Mouse (Mus musculus) cerebellum, adult 2 months (tissue): ENCODE results near the gene Bmp10.

ENCODE experiments used
- CTCF ChIP-seq: fragments of 200-500 bp; IDR thresholded peaks from 2 replicates; pipeline ENCODE4 v1.5.1; 2011; ENCODE audit warnings: low read depth, mild to moderate bottlenecking, control low read depth, low read length, moderate library complexity, borderline replicate concordance; ENCODE audit not compliant: insufficient read depth
- POLR2A ChIP-seq: fragments of 200-500 bp; IDR thresholded peaks from 2 replicates; pipeline ENCODE4 v1.6.1; 2011; ENCODE audit warnings: low read length, control low read depth, borderline replicate concordance; ENCODE audit not compliant: insufficient read depth

DNA sequence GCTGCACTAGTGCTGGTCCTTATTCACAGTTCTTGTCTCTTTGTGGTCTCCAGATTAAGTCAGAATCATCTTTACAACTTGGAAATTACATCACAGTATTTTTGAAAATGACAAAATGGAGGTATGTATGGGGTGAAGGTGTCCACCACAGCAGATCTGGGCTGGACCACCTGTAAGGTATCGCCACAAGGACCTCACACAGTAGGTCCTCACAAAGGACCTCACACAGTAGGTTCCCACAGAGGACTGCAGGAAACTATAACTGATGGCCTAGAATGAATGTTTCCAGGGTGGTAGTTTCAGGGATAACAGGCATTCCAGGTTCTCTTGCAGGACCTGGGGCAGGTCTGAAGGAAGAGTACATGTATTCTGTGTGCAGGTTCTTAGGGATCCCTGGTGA is 38.6 kb downstream of the Bmp10 start:
- TF ChIP-seq POLR2A (no peak), CTCF (no peak)
